Mouse (Mus musculus): ENCODE results near the gene G6pc2. TPM values are rescaled to one million over a fixed set of nuclear protein-coding genes. Genes with fewer than 3 reads are reported as not detected.

G6pc2 gene
- total and polyA plus RNA-seq, 3 experiments: not detected

GRCm38 (mm10) chr2:69221868-69222416 is 11.1 kb downstream of the G6pc2 start:
- H3K27ac ChIP-seq (ENCODE audit: control insufficient read depth, low read depth, low read length): no peak overlapping the region
- TF ChIP-seq CHD1 (IDR thresholded peaks at IDR 0.05; ENCODE audit: low read depth, low read length): no peak
- TF ChIP-seq SMC3 (IDR thresholded peaks at IDR 0.05; ENCODE audit: low read depth, low read length): no peak
- no peak for TF ChIP-seq CHD2 (IDR thresholded peaks at IDR 0.05; ENCODE audit: low read length)
- TF ChIP-seq RAD21 (IDR thresholded peaks at IDR 0.05; ENCODE audit: low read depth, low read length): no peak
- TF ChIP-seq RCOR1 (IDR thresholded peaks at IDR 0.05; ENCODE audit: low read depth, low read length): no peak
- no peak for TF ChIP-seq TBP (IDR thresholded peaks at IDR 0.05; ENCODE audit: low read depth, low read length)
- no peak for TF ChIP-seq POLR2AphosphoS2 (IDR thresholded peaks at IDR 0.05; ENCODE audit: low read length)
- no peak for TF ChIP-seq ZMIZ1 (IDR thresholded peaks at IDR 0.05; ENCODE audit: low read depth, low read length)
- TF ChIP-seq ZC3H11A (IDR thresholded peaks at IDR 0.05; ENCODE audit: low read depth, low read length): no peak
- no peak for TF ChIP-seq UBTF (IDR thresholded peaks at IDR 0.05; ENCODE audit: borderline replicate concordance, insufficient read depth, low read depth, low read length)
- TF ChIP-seq HCFC1 (IDR thresholded peaks at IDR 0.05; ENCODE audit: low read depth, low read length): no peak
- TF ChIP-seq E2F4 (IDR thresholded peaks at IDR 0.05; ENCODE audit: borderline replicate concordance, low read depth, low read length): no peak
- TF ChIP-seq MAZ (IDR thresholded peaks at IDR 0.05; ENCODE audit: low read depth, low read length): no peak
- TF ChIP-seq MXI1 (IDR thresholded peaks at IDR 0.05; ENCODE audit: low read depth, low read length): no peak
- no peak for TF ChIP-seq TAL1 (IDR thresholded peaks at IDR 0.05; ENCODE audit: low read length)
- no peak for TF ChIP-seq GATA1 (IDR thresholded peaks at IDR 0.05; ENCODE audit: low read depth, low read length)
- TF ChIP-seq CTCF (IDR thresholded peaks at IDR 0.05 in 2 of 3, conservative IDR thresholded peaks at IDR 0.05 in 1 of 3; ENCODE audit: control insufficient read depth in 1 of 3, insufficient read depth in 1 of 3, low read depth in 2 of 3, low read length in 3 of 3, poor library complexity in 1 of 3, severe bottlenecking in 1 of 3): no peak
- TF ChIP-seq BHLHE40 (IDR thresholded peaks at IDR 0.05; ENCODE audit: borderline replicate concordance, low read depth, low read length): no peak
- H3K79me2 ChIP-seq (ENCODE audit: control insufficient read depth, insufficient read depth, low read length, poor library complexity): no peaks in the 10 kb centered on the region
- DNase-seq (ENCODE audit: low read depth, low spot score): no peak
- no peaks in the 10 kb centered on the region for H3K27me3 ChIP-seq (ENCODE audit: control insufficient read depth in 1 of 2, insufficient read depth in 2 of 2, low read length in 2 of 2)
- no peaks in the 10 kb centered on the region for H3K4me1 ChIP-seq (ENCODE audit: control insufficient read depth in 1 of 2, insufficient read depth in 2 of 2, low read length in 2 of 2)
- no peaks in the 10 kb centered on the region for H3K36me3 ChIP-seq (ENCODE audit: control insufficient read depth in 1 of 2, insufficient read depth in 2 of 2, low read length in 2 of 2)
- no peak overlapping the region for H3K9ac ChIP-seq (ENCODE audit: control insufficient read depth, low read depth, low read length, poor library complexity, severe bottlenecking)
- H3K9me3 ChIP-seq (replicated peaks; ENCODE audit: insufficient read depth, low read length): no peaks in the 10 kb centered on the region
- no peak overlapping the region for H3K4me3 ChIP-seq (ENCODE audit: control insufficient read depth in 1 of 2, insufficient read depth in 1 of 2, low read depth in 2 of 2, low read length in 2 of 2)

GRCm38 (mm10) chr2:69222815-69223214 is 11.9 kb downstream of the G6pc2 start:
- Histone ChIP-seq H3K9me3 (replicated peaks; ENCODE audit: insufficient read depth, low read length) (no peaks in the 10 kb centered on the region), H3K27ac (ENCODE audit: control insufficient read depth, low read depth, low read length) (no peak overlapping the region), H3K4me3 (ENCODE audit: control insufficient read depth in 1 of 2, insufficient read depth in 1 of 2, low read depth in 2 of 2, low read length in 2 of 2) (no peak overlapping the region), H3K36me3 (ENCODE audit: control insufficient read depth in 1 of 2, insufficient read depth in 2 of 2, low read length in 2 of 2) (no peaks in the 10 kb centered on the region), H3K9ac (ENCODE audit: control insufficient read depth, low read depth, low read length, poor library complexity, severe bottlenecking) (no peak overlapping the region), H3K27me3 (ENCODE audit: control insufficient read depth in 1 of 2, insufficient read depth in 2 of 2, low read length in 2 of 2) (no peaks in the 10 kb centered on the region), H3K79me2 (ENCODE audit: control insufficient read depth, insufficient read depth, low read length, poor library complexity) (no peaks in the 10 kb centered on the region), H3K4me1 (ENCODE audit: control insufficient read depth in 1 of 2, insufficient read depth in 2 of 2, low read length in 2 of 2) (no peaks in the 10 kb centered on the region)
- TF ChIP-seq CHD2 (IDR thresholded peaks at IDR 0.05; ENCODE audit: low read length): no peak
- no peak for TF ChIP-seq MAX (IDR thresholded peaks at IDR 0.05; ENCODE audit: low read length)
- TF ChIP-seq MYC (IDR thresholded peaks at IDR 0.05; ENCODE audit: low read depth, low read length): no peak
- no peak for TF ChIP-seq RCOR1 (IDR thresholded peaks at IDR 0.05; ENCODE audit: low read depth, low read length)
- TF ChIP-seq ETS1 (IDR thresholded peaks at IDR 0.05; ENCODE audit: low read depth, low read length): no peak
- TF ChIP-seq ZC3H11A (IDR thresholded peaks at IDR 0.05; ENCODE audit: low read depth, low read length): no peak
- TF ChIP-seq SMC3 (IDR thresholded peaks at IDR 0.05; ENCODE audit: low read depth, low read length): no peak
- TF ChIP-seq ZKSCAN1 (IDR thresholded peaks at IDR 0.05; ENCODE audit: low read depth, low read length): no peak
- TF ChIP-seq BHLHE40 (IDR thresholded peaks at IDR 0.05; ENCODE audit: borderline replicate concordance, low read depth, low read length): no peak
- no peak for TF ChIP-seq MEF2A (IDR thresholded peaks at IDR 0.05; ENCODE audit: extremely low read depth, insufficient replicate concordance, low read depth, low read length, poor library complexity, severe bottlenecking)
- TF ChIP-seq EP300 (IDR thresholded peaks at IDR 0.05; ENCODE audit: low read depth in 1 of 2, low read length in 2 of 2): no peak
- TF ChIP-seq RAD21 (IDR thresholded peaks at IDR 0.05; ENCODE audit: low read depth, low read length): no peak
- TF ChIP-seq USF1 (IDR thresholded peaks at IDR 0.05; ENCODE audit: low read depth, low read length): no peak
- no peak for DNase-seq (ENCODE audit: low read depth, low spot score)
